Mouse (Mus musculus) cerebral cortex, adult 2 months (tissue): Measurements from ENCODE around the gene Nme3.

ENCODE experiments used
- WGBS: fragments of 180-500 bp; shearing (Covaris S2); methylation state at CpG from one replicate; pipeline ENCODE4 v1.1.7; 2018; 5-methylcytosine and 5-hydroxymethylcytosine counted together

Gene Nme3

DNA sequence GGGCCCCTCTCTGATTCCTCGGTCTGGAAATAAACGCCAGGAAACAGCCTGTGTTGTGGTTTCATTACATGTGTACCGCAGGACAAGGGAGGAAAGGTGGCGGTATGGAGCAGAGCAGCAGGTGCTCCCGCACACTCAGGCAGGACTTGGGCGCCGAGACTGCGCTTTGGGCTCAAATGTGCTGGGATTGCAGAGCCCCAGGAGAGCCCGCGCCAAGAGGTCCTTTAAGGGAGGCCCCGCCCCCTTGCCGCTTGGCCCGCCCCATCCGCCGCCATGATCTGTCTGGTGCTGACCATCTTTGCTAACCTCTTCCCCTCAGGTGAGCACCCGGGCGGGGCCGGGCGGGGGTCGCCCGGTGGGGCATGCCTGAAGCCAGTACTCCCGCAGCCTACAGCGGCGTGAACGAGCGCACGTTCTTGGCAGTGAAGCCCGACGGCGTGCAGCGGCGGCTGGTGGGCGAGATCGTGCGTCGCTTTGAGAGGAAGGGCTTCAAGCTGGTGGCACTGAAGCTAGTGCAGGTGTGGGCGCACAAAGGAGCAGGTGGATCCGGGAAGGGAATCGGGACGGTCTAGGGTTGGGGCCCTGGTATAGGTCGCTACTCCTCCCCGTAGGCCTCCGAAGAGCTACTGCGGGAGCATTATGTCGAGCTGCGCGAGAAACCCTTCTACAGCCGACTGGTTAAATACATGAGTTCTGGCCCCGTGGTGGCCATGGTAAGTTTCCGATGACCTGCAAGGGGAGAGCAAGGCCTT, at the start of gene Nme3:
TSS of gene Nme3 (plus strand) at position 260 of the 752 bp plus-strand sequence.
- under 1% methylated on average over 50 of the region's 50 CpGs for WGBS

DNA sequence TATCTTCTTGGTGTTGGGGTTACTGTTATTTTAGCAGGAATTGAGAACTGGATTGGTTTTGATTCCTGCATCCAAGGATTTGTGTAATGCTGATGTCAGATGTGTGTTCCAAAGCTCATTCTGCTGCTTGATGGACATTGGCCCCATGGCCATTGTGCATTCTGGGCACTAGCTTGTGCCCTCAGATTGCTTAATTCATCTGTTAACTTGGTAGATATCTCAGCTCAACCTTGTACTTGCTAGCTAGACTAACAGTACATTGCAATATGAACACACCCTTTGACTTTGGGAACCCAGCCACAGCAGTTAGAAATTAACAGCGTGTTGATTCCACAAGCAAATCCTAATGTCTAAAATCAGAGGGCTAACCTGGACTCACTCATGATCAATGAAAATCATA, 48.9 kb upstream of the Nme3 start:
- WGBS = 100% methylated on average over 1 of the region's 1 CpGs

DNA sequence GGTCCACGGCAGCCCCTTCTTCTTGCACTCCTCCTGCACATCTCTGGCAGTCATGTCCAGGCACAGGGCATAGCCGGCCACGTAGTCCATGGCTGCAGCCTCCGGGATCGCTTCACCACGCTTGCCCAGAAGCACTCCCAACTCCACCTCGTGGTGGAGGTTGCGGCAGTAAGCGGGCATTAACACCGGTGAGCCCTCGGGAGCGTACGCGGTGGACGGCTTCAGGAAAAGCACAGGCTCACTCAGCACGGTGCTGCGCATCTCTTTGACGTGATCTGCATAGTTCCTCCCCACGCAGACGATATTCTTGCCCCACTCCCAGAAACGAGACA, 46.6 kb upstream of the Nme3 start:
- 0% methylated on average over 21 of the region's 21 CpGs for WGBS

DNA sequence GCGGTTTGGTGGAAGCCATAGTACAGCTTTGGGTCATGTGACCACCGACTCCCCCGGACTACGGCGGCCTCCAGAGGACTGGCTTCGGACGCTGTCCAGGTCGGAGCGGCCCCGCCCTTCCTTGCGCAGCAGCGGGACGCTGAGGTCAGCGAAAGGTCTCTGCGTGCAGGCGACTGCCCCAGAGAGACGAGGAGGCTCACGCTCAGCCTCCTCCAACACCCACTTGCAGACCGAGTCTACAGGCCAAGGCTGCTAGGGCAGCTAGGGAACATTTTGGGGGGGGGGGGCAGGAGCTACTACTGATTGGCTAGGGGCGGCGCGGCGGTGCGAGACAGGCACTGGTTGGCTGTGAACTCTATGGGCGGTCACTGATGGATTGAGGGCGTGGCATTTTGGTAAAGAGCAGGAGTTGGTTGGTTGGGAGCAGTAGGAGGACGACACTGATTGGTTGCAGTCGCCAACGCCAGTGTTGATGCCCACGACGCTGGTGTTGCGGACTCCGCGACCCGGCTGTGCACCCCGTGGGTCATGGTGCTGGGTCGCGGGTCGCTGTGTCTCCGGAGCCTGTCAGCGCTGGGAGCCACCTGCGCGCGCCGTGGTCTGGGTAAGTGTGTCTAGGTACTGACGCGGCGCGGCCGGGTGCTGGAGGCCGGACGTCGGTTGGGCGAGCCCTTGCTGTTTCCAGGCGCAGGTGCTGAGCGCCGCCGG, 46.1 kb upstream of the Nme3 start, which contains the start of gene Fahd1:
TSS of gene Fahd1 (minus strand) at position 300 of the 708 bp plus-strand sequence.
- WGBS = under 1% methylated on average over 58 of the region's 58 CpGs

DNA sequence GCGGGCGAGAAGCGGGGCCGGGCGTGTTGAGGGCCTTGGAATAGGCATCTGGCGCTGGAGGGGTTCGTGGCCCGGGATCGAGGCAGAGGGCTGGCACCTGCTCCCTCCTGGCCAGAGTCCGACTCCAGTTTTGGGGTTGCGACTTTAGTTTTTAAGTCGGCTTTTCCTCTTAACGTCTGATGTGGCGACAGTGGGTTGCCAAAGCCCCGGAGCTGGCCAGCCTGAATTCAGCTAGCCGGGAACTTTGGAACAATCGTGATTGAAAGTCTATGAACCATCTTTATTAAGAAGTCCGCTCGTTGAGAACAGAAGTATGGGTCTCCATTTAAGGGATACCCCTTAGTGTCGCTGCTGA, 45.5 kb upstream of the Nme3 start:
- 1% methylated on average over 20 of the region's 20 CpGs for WGBS

DNA sequence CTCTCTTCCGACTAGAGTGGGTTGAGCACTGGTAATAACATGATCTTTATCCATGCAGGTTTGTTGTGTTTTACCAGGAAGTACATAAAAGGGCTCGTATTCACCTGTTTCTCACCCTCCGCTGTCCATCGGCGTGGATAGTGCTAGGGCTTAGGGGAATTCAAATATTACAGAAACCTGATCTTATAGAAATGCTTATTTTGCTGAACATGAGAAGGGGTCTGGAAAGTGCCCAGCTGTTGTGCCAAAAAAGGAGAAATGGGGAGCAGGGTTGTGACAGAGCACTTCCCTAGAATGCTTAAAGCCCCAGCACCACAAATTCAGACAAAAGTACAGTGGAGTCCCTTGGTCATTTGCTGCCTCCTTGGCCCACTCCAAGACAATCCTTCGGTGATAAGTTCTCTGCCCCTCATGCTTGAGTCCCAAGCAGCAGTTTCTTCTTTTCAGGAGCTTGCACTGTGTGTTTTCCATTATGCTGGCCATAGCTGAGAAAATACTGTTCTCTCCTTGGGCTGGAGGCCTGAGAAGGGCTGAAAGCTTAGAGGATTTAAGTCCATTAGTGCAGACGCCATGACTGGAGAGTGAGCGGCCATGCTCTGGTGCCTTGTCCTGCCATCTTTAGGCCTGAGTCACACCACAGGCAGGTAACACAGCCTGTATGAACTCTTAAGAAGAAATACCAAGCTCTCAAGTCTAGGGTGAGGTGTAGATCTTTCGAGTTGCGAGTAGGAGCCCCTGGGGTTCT, 44.7 kb upstream of the Nme3 start:
- WGBS = 75% methylated on average over 10 of the region's 10 CpGs

DNA sequence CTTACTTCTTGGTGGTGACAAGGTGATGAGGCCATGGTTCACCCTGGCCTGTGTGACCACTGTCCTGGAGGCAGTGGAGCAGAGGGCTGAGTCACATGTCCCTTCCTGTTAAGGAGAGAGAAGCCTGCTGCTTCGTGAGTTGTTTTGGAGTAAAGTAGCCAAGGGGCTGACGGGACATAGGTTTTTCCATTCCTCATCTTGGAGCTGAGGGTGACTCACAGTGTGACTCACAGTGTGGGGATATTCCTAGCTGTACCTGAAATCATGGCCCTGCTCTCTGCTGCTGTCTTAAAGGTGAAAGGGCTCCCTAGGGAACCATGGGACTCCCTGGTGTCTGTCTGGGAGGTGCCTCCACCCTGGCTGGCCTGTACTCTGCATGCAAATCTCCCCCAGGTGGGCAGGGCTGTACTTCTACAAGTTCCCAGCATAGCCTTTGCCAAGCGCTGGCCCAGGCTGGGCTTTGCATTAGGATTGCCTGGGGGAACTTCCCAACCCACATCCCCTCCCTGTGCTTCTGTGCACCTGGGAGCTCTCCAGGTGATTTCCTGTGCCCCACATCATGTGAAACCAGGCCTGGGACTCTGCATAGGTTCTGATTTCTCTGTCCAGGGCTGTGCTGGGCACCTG, 40.3 kb upstream of the Nme3 start:
- 53% methylated on average over 3 of the region's 3 CpGs for WGBS

DNA sequence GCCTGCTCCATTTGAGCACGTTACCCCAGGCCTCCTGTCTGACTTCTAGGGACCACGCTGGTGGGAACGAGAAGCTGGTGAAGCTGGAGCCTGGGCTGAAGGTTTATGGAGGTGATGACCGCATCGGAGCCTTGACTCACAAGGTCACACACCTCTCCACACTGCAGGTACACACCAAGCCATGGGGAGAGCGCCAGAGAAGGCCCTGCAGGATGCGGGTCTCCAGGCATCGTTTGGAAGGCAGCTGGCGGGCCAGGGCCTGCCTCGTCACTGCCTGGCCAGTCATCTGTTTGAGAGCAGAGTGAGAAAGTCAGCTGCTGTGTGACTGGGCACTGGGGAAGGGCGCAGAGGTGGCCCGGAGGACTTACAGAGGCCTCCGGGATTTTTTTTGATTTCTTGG, 39.7 kb upstream of the Nme3 start:
- whole genome bisulfite sequencing = 93% methylated on average over 13 of the region's 13 CpGs

DNA sequence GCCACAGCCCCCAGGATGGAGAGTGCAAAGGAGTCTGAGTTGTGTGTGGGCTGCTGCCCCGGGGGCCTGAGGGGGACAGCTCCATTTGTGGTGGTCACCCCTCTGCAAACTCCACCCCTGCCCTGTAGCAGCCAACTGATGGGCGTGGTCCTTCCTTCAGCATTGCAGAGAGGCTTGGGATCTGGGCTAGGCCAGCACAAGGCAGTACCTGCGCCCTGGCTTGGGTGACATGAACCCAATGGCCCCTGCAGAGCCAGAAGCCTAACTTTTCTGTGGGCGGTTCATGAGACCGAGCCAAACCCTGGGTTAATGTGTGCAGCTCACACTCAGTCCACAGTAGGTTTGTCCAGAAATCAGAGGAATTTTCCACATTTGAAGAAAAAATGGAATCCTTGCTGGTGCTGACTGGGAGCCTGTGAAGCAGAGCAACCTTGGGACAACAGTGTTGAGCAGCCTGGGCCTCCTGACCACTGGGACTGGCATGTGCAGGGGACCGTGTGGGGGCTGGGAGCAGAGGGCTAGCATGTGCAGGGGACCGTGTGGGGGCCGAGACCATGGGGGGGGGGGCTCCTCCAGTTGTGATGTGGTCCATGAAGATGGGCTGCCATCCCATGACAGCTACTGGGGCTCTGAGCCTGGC, 38.3 kb upstream of the Nme3 start:
- WGBS = 91% methylated on average over 8 of the region's 8 CpGs

DNA sequence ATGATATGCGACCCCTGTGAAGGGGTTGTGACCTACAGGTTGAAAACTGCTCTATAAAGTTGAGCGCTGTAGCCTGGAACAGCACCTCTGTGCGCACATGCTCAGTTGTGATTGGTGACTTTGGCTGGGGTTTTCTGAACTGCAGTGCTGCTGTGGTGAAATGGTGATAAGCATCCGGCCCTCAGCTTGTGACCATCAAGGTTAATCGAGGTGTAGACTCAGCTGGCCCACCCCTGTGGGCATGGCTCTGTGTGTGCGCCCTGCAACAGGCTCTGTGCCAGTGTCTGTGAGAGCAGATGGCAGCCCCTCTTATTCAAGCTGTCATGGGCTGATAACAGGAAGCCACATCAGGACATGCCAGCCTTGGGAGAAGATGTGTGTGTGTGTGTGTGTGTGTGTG, 37.3 kb upstream of the Nme3 start:
- WGBS = 77% methylated on average over 6 of the region's 6 CpGs

DNA sequence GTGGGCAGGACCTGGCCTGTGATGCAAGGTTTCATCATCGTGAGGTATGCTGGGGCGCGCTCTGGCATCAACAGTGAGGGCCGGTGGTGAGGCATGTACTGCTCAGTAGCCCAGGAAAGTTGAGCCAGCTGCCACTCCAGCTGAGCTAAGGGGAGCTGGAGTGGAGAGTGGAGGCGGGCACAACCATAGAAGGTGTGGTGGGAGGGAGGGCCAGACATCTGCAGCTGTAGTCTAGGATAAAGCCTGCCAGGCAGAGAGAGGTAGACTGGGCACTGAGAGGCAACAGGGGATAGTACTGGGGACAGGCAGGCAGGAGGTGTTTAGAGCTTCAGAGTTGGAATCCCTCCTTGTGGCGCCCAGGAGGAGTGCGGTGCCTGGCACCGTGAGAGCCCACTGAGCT, 36.2 kb upstream of the Nme3 start:
- 94% methylated on average over 8 of the region's 8 CpGs for WGBS

DNA sequence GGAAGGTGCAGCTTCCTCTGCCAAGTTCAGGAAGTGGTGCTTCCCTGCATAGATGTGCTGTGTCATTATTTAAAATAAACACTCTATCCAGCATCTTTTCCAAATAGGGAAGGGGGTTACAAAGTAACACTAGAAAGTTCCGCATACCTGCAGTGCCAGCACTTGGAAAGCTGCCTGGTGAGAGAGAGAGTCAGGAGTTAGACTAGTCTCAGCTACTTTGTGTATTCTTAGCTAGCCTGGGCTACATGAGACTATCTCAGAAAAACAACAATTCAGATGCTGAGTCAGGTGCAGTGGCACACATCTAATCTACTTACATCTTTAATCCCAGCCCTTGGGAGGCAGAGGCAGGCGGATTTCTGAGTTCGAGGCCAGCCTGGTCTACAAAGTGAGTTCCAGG, 34.5 kb upstream of the Nme3 start:
- 93% methylated on average over 3 of the region's 3 CpGs for WGBS

DNA sequence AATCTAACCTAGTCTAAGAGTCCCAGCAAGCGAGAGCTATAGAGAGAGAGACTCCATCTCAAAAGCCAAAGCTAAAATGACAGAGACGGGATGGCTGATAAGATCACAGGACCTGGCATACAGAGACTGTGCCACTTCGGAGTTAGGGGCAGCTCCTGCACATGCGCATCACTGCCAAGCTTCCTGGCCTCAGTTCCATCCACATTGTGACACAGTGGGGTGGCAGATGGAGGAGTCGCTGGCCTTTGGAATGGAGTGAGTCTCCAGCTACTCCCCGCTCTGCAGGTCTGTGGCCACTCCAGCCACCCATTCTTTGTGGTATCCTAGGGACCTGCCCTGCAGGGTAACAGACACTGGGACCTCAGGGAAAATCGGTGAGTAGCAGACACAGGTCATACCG, 30.5 kb upstream of the Nme3 start, which contains the start of gene Igfals:
TSS of gene Igfals (plus strand) at position 222 of the 400 bp plus-strand sequence.
- WGBS = 90% methylated on average over 8 of the region's 8 CpGs

DNA sequence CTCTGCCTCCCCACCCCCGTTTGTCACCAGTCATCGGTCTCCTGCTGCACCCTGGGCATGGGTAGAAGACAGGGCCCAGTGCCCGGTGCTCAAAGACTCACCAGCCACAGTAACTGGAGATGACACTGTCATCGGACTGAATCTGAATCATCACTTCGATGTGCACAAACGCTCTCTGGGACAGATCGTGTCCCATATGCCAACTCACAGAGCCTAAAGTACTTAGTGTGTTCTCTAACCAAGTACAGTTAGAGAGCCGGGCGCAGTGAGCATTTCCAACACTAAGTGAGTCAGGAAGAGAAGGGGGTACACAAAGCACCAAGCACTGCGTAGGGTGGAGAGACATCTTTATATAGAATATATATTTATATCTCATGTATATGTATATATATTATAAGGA, 28.4 kb upstream of the Nme3 start:
- WGBS = 56% methylated on average over 10 of the region's 10 CpGs

DNA sequence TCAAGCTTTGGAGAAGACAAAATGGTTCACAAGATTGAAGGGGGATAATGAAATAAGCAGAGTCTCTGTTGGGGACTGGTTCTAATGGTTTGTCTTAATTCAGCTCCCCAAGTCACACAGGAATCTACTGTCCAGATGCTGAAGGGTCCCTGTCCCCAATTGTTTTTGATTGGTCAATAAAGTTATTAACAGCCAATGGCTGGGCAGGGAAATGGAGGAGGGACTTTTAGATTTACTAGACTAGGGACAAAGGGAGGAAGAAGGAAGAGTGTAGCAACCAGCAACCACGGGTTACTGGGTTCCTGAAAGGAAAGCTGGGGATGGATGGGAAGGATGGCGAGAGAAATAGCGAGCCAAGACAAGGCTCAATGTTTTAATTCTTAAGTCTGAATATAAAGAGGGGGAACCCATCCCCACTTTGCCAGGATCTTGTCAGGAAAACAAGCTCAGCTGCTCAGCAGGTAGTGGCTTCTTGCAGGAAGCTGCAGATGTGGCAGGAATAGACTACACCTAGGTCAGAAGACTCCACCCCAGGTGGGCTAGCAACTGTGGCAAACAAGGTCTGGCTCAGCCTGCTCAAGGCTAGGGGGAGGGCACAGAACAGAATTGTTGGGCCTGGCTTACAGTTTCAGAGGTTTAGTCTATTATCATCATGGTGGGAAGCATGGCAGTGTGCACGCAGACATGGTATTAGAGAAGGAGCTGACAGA, 22.4 kb upstream of the Nme3 start:
- 63% methylated on average over 4 of the region's 4 CpGs for WGBS

DNA sequence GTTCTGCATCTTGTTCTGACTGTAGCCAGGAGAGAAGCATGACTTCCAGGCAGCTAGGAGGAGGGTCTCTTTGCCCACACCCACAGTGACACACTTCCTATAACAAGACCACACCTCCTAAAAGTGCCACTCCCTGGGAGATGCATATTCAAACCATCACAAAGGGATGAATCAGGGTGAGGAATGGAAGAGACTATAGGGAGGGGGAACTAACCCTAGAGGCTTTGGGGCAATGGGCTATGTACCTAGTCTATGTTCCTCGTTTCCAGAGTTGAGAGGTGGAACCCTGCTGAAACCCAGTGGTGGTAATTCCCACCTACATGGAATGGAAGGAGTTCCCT, 21.9 kb upstream of the Nme3 start:
- WGBS = 62% methylated on average over 1 of the region's 1 CpGs

DNA sequence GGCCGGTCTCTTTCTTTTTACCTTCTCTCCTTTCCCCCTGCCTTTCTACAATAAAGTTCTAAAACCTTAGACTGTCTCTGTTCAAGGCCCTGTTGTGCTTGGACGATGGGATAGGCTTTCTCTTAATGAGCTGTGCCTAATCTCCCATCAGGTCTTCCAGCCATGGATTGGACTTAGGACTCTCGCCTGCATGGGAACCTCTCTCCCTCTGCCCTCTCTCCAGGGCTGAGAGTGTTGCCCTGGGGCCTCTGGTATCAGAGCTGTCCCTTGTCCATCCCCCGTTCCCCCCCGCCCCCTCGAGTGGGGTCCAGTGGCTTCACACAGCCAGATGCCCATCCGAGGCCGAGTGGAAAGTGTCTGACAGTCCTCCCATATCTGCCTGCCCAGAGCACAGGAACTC, 21.3 kb upstream of the Nme3 start:
- WGBS = 82% methylated on average over 8 of the region's 8 CpGs

DNA sequence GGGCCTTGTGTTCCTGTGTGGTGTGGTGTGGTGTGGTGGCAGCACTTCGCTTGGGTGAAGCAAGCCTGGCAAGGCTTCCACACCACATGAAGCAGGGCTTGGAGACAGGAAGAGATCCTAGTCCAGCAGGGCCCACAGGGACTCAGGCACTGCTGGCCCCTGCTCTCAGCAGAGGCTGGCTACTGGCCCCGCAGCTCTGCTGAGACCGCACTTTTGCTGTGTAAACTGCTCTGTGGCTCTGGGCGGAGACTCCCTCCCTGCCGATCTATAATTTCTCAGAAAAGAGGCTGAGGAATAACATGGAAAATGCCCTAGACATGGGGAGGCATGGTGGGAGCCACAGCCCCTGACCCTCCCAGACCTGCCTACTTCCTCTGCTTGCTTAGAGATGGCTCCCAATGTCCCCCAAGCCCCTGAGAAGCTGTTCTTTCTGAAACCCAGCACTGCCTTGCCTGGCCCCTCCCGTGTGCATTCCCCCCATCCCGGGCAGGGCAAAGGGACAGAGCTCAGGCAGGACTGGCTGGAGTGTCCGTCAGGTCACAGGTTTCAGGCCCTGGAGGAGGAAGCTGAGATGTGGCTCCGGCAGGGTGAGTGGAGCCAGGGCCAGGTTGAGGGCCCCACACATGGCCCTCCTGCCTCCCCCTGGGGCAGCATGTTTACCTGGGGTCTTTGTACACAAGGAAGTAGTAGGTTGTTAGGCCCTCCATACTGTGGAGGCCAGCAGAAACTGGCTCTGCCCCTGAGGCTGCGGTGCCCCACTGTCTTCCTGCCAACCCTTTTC, 18.8 kb upstream of the Nme3 start:
- WGBS = 64% methylated on average over 10 of the region's 10 CpGs

DNA sequence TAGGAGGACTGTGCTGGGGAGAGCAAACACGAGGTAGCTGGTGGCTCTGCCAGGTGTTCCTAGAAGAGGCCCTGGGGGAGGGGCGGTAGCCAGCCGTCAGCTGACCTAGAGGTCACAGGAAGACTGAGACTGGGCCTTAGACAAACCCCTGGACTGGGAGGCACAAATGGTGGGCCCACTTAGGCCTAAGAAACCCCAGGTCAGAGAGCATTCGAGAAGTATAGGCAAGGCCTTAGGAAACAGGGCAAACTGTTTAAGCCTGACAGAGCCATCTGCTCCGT, 18.2 kb upstream of the Nme3 start:
- 50% methylated on average over 5 of the region's 5 CpGs for WGBS

DNA sequence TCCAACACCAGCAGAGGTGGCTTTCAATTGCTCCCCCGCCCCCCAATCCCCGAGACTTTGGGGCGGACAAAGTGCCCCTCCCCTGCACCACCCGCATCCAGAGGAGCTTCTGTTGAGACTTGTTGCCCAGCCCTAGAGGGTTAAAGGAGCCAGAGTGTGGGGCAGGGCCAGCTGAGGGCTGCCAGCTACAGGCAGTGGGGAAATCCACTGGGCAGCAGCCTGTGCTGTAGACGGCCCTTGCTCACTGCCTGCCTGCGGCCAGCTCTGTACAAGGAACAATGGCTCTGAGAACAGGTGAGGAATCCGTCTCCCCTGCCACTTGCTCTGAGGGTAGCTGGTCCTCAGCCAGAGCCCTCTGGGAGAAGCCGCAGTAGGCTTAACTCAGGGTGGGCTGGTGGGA, 17.8 kb upstream of the Nme3 start:
- WGBS = 72% methylated on average over 8 of the region's 8 CpGs
